Mouse (Mus musculus): ENCODE results near the gene Cenpt. TPM values are rescaled to one million over a fixed set of nuclear protein-coding genes. Genes with fewer than 3 reads are reported as not detected.

Cenpt gene
- polyA plus RNA-seq (2011; ENCODE audit: insufficient read depth, insufficient read length, low replicate concordance, missing spikeins): 30.3 and 73.2 TPM in 2 replicates

- no peak within 1 kb of the TSS for H3K4me3 ChIP-seq (replicated peaks; ENCODE audit: control insufficient read depth, low read depth, low read length)
- WGBS: 90% methylated on average over 3 of the region's 3 CpGs
- TF ChIP-seq POLR2A (IDR thresholded peaks at IDR 0.05; ENCODE audit: borderline replicate concordance, control insufficient read depth, low read depth, low read length) (no peak), CTCF (IDR thresholded peaks at IDR 0.05; ENCODE audit: control insufficient read depth, insufficient read depth, low read length) (no peak)
- H3K27ac ChIP-seq (ENCODE audit: control insufficient read depth, insufficient read depth, low read depth, low read length, poor library complexity): no peak within 1 kb of the TSS
- peaks cover 3% of the 10 kb centered on the region; the same call in 1 of the 2 replicates for H3K4me1 ChIP-seq (ENCODE audit: control insufficient read depth, insufficient read depth, low read length)
These were observed at the start of gene Cenpt for GRCm38 (mm10) chr8:105853178-105853577. Cenpt (minus strand) TSS chr8:105853278.

GRCm38 (mm10) chr8:105900941-105901616 is 48.0 kb upstream of the Cenpt start:
- H3K4me1 ChIP-seq (ENCODE audit: control insufficient read depth, insufficient read depth, low read length): peaks cover 1% of the 10 kb centered on the region
- WGBS: 18% methylated on average over 16 of the region's 16 CpGs
- H3K4me3 ChIP-seq (replicated peaks; ENCODE audit: control insufficient read depth, low read depth, low read length): peak overlapping the region; percentile 96
- TF ChIP-seq POLR2A (IDR thresholded peaks at IDR 0.05; ENCODE audit: borderline replicate concordance, control insufficient read depth, low read depth, low read length) (no peak), CTCF (IDR thresholded peaks at IDR 0.05; ENCODE audit: control insufficient read depth, insufficient read depth, low read length) (no peak)
- H3K27ac ChIP-seq (ENCODE audit: control insufficient read depth, insufficient read depth, low read depth, low read length, poor library complexity): peak overlapping the region; percentile 90

- H3K4me3 ChIP-seq (replicated peaks; ENCODE audit: control insufficient read depth, low read depth, low read length): peak within 1 kb of the TSS; percentile 96
- peaks cover 1% of the 10 kb centered on the region for H3K4me1 ChIP-seq (ENCODE audit: control insufficient read depth, insufficient read depth, low read length)
- WGBS: under 1% methylated on average over 67 of the region's 68 CpGs
- TF ChIP-seq POLR2A (IDR thresholded peaks at IDR 0.05; ENCODE audit: borderline replicate concordance, control insufficient read depth, low read depth, low read length): peak; percentile 80; the same call in 1 of the 2 replicates
- no peak for TF ChIP-seq CTCF (IDR thresholded peaks at IDR 0.05; ENCODE audit: control insufficient read depth, insufficient read depth, low read length)
- H3K27ac ChIP-seq (ENCODE audit: control insufficient read depth, insufficient read depth, low read depth, low read length, poor library complexity): peak within 1 kb of the TSS; percentile 90
These were observed 47.3 kb upstream of the Cenpt start, which contains the start of gene Pskh1 for GRCm38 (mm10) chr8:105900180-105900940. Pskh1 (plus strand) TSS chr8:105900441.

- TF ChIP-seq POLR2A (IDR thresholded peaks at IDR 0.05; ENCODE audit: borderline replicate concordance, control insufficient read depth, low read depth, low read length) (no peak), CTCF (IDR thresholded peaks at IDR 0.05; ENCODE audit: control insufficient read depth, insufficient read depth, low read length) (no peak)
- H3K4me3 ChIP-seq (replicated peaks; ENCODE audit: control insufficient read depth, low read depth, low read length): no peak overlapping the region
- peaks cover 1% of the 10 kb centered on the region for H3K4me1 ChIP-seq (ENCODE audit: control insufficient read depth, insufficient read depth, low read length)
- H3K27ac ChIP-seq (ENCODE audit: control insufficient read depth, insufficient read depth, low read depth, low read length, poor library complexity): no peak overlapping the region
- WGBS: 81% methylated on average over 9 of the region's 9 CpGs
These were observed 44.9 kb upstream of the Cenpt start for GRCm38 (mm10) chr8:105897801-105898480.

- no peak within 1 kb of the TSS for H3K27ac ChIP-seq (ENCODE audit: control insufficient read depth, insufficient read depth, low read depth, low read length, poor library complexity)
- TF ChIP-seq CTCF (IDR thresholded peaks at IDR 0.05; ENCODE audit: control insufficient read depth, insufficient read depth, low read length): no peak
- TF ChIP-seq POLR2A (IDR thresholded peaks at IDR 0.05; ENCODE audit: borderline replicate concordance, control insufficient read depth, low read depth, low read length): no peak
- WGBS: 65% methylated on average over 11 of the region's 11 CpGs
- H3K4me1 ChIP-seq (ENCODE audit: control insufficient read depth, insufficient read depth, low read length): no peaks in the 10 kb centered on the region
- no peak within 1 kb of the TSS for H3K4me3 ChIP-seq (replicated peaks; ENCODE audit: control insufficient read depth, low read depth, low read length)
These were observed 40.3 kb upstream of the Cenpt start, which contains the start of gene Nrn1l for GRCm38 (mm10) chr8:105893339-105893738. Nrn1l (plus strand) TSS chr8:105893567.

- Histone ChIP-seq H3K4me3 (replicated peaks; ENCODE audit: control insufficient read depth, low read depth, low read length) (no peak overlapping the region), H3K4me1 (ENCODE audit: control insufficient read depth, insufficient read depth, low read length) (no peaks in the 10 kb centered on the region), H3K27ac (ENCODE audit: control insufficient read depth, insufficient read depth, low read depth, low read length, poor library complexity) (no peak overlapping the region)
- WGBS: 87% methylated on average over 6 of the region's 6 CpGs
- peak; percentile 51 for TF ChIP-seq CTCF (IDR thresholded peaks at IDR 0.05; ENCODE audit: control insufficient read depth, insufficient read depth, low read length)
- no peak for TF ChIP-seq POLR2A (IDR thresholded peaks at IDR 0.05; ENCODE audit: borderline replicate concordance, control insufficient read depth, low read depth, low read length)
These were observed 39.4 kb upstream of the Cenpt start for GRCm38 (mm10) chr8:105892432-105892831.

- Histone ChIP-seq H3K4me1 (ENCODE audit: control insufficient read depth, insufficient read depth, low read length) (no peaks in the 10 kb centered on the region), H3K4me3 (replicated peaks; ENCODE audit: control insufficient read depth, low read depth, low read length) (no peak overlapping the region), H3K27ac (ENCODE audit: control insufficient read depth, insufficient read depth, low read depth, low read length, poor library complexity) (no peak overlapping the region)
- WGBS: 88% methylated on average over 6 of the region's 6 CpGs
- no peak for TF ChIP-seq CTCF (IDR thresholded peaks at IDR 0.05; ENCODE audit: control insufficient read depth, insufficient read depth, low read length)
- no peak for TF ChIP-seq POLR2A (IDR thresholded peaks at IDR 0.05; ENCODE audit: borderline replicate concordance, control insufficient read depth, low read depth, low read length)
These were observed 37.8 kb upstream of the Cenpt start for GRCm38 (mm10) chr8:105890870-105891269.
